Mouse (Mus musculus) embryo, embryonic 10 days (tissue): ENCODE data around the gene Sun2.

Source experiments
- DNase-seq: peaks from one replicate; pipeline ENCODE4 v3.0.0-alpha.2; 2015; ENCODE audit warnings: low spot score

Gene Sun2

DNA sequence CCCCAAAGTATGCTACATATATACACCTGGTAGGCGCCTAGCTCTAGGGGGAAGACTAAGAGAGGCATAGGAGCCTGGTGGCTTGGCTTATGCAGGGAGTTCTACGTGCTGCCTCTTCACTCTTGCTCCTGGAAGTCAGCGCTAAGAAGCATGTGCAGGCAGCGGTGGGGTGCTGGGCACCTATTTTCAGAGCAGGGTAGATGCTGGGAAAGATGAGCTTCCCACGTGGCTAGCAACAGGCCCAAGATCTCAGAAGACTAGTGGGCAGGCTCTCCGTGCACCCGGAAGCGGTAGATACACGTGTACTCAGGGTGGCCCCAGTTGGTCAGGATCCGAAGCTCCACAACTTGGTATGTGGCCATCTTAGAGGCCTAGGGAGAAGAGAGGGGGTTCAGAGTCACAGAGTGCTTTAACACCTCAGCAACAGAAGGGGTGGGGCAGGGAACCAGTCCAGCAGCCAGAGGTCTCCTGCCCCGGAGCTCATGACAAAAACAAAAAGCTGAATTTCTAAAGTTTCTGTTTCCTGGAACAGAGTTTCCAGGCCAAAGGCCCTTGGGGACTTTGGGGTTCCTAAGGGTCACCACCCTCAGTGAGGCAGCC is 17.0 kb downstream of the Sun2 start:
- DNase-seq, result no peak

DNA sequence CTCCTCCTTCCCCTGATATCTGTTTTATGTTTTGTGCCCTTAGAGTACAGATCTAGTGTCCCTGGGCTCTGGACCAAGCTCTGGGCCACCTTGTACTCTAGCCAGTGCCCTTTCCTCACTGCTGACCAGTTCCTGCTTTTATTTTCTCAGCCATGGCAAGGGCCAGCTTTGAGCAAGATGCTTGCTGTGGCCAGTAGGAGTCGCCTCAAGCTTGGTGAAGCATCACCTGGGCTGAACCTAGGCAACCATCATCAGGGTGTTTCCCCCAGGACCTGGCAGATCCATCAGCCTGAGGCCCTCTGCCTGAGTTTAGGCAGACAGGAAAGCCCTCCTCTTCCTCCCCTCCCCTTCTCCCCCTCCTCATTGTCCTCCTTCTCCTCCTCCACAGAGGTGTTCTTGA is 18.9 kb downstream of the Sun2 start:
- DNase-seq, result peak; percentile 38

DNA sequence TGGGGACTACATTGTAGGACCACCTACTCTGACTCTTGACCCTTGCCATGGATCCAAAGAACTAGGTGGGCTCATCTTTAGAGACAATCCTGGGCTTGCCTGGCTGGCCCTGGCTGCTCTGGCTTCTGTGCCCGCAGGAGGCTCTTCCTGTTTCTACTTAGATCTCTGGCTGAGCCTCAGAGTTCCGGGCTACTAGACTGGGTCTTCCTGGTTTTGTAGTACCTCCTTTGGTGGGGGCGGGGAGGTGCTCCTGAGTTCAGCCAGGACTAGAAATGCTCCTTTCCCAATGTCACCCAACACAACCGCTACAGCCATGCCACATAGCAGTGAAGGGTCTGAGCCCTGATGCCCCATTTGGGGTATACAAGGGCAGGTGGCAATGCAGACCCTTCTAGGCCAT is 21.5 kb downstream of the Sun2 start:
- DNase-seq, result no peak

DNA sequence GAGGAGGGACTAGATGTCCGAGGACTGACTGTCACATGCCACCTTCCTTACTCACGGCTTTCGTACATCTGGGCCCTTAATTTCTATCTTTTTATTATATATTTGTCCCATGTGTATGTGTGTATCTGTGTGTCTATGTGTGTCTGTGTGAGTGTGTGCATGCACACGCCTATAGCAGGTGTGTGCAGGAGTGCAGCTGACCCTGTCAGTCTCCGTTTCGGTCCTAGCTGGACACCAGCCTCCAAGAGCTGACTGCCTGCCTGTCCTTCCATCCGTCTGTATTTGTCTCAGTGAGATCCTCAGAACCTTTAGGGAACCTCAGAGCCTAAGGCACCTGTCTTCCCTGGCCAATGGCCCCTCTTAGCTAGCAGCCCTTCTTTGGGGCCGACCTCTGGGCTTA is 22.1 kb downstream of the Sun2 start:
- no peak for DNase-seq

DNA sequence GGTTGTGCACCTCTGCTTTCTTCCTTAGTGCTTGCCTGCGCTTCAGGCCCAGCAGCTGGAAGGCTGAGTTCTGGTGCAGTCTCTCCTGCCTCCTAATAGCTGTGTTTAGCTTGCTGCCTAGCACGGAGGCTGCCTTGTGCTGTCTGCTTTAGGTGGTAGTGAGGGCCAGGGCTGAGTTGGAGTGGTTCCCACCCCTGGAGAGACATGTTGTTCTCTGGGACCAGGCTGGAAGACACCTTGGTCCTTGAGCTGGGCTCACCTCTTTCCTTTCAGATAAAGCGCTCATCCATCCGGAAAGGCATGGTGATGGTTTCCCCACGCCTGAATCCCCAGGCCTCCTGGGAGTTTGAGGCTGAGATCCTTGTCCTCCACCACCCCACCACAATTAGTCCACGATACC is 25.6 kb downstream of the Sun2 start:
- no peak for DNase-seq

DNA sequence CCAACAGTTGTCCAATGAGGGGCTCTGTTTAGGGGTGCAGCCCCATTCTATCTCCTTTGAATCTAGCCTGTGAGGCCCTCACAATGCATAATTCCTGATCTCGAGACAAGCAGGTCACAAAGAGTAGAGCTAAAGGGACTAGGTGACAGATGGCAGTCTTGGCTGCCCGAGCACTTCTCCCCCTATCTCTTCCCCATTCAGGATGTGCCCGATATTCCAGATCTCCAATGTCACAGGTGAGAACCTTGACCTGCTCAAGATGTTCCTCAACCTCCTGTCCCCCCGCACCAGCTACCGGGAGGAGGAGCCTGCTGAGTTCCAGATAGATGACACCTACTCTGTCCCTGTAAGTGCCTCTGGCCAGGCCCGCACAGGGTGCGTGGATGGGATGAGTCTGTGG is 26.7 kb downstream of the Sun2 start:
- no peak for DNase-seq

DNA sequence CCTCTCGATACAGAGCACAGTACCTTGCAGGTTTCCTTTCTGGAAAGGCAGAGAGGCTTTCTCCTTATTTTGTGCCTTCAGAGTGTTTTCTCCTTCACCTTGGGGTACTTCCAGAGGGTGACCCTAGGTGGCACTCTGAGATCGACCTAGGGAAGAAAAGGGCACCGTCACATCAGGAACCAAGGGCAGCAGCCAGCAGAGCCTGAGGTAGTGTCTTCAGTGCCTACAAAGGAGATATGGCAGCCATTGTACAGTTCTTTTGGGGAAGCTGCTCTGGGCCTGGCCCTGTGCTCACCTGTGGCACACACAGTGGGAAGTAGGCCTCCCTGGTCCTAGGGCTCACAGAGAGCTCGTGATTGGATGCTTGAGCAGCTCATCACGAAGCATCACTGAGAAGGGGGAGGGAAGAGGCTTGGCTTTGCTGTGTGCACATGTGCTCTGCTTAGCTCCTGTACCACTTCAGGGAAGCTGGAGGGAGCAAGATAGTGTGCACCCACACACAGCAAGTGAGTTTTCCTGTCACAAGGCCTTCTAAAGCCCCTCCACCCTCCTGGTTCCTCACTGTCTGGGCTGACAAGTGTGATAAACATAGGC is 34.0 kb downstream of the Sun2 start:
- DNase-seq, result no peak

DNA sequence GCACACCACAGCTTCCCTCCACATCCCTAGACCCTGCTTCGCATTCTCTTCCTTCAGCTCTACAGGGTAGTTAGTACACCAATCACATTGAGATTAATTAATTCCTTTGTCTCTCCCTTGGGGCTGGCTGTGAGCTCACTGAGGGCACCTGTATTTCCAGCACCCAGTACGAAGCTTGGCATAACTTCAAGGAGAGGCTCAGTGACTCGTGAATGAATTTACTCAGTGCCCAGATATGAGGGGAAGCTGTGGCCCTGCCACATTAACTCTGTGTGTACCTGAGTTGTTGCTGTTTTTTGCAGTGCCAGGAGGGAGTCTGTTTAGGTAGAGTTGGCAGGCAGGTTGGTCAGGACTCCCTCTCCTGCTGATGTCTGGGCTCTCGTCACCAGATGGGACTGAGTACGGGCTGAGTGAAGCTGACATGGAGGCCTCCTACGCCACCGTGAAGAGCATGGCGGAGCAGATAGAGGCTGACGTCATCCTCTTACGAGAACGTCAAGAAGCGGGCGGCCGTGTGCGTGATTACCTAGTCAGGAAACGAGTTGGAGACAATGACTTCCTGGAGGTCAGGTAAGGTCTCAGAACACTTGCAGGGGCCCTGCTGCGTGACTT is 35.6 kb downstream of the Sun2 start:
- no peak for DNase-seq

GRCm38 (mm10) chr15:79697558-79698187 is 44.7 kb downstream of the Sun2 start:
- no peak for DNase-seq

DNA sequence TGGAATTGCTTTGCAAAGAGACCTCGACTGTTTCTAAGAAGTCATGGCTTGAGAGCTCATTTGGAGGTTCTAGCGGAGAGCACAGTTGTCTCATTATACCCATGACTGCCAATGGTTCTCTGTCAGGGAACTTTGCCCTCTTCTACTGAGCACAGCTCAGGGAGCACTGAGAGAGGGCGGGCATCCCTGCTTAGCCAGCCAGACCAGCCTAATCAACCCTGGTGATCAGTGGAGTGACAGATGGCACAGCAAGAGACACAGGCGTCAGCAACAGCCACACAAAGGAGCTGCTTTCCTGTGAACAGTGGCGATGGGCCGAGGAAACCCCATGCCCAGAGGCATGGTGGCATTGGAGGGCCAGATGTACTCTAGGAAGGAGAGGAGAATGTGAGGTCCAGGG is 45.3 kb downstream of the Sun2 start:
- no peak for DNase-seq

GRCm38 (mm10) chr15:79696508-79696907 is 45.8 kb downstream of the Sun2 start:
- no peak for DNase-seq

- DNase-seq, result no peak
Measured at GRCm38 (mm10) chr15:79695516-79695915, 46.8 kb downstream of the Sun2 start.

GRCm38 (mm10) chr15:79694512-79694911 is 47.8 kb downstream of the Sun2 start:
- DNase-seq, result no peak

DNA sequence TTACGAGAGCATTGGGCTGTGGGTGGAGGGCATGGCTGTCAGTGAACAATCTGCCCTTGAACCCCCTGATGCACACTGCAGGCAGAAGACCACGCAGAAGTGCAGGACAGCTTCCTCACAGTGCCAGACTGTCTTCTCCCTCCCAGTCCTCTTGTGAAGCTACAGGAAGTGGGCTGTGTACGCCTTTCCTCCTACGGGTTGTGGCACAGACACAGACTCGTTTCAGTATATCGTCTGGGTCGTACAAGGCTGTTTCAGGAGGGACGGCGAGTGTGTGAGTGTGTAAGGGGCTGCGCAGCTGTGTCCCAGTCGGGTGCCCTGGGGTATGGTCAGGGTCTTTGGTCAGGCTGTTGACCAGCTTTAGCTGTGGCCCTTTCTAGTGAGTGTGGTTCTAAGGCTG is 48.6 kb downstream of the Sun2 start:
- DNase-seq, result no peak

DNA sequence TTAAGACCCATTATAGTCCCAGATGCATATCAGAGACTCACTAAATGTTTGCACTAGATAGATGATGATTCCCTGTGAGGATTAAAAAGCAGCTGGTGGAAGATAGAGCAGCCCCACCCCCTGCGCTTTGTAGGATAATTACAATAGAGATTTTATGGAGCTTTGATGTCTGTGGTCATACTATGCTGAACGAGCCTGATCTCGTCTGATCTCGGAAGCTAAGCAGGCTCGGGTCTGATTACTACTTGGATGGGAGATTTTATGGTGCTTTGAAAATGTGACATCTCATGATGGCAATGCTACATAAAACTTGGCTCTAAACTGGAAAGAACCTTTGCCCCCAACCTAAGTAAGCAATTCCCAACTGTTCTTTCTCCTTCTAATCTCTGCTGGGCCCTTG is 50.0 kb downstream of the Sun2 start:
- DNase-seq, result no peak

DNA sequence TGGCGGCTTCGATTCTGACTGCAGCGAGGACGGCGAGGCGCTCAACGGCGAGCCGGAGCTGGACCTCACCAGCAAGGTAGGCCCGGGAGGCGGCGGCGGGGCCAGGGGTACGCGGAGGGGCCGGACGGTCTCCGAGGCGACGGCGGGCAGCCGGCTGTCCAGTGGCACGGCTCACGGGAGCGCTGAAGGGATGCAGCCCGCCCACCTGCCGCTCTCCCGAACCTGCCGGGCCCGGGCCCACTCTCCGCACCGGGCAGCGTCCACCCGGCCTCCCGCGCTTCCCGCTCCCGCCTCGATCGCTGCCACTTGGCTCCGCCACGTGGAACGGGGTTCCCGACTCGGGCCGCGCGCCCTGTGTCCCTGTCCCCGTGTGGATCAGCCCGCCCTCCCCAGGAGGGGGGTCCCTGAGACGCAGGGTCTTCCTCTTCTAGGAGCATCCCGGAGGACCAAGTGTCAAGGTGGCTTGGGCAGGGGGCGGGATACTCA is 51.3 kb downstream of the Sun2 start:
- DNase-seq, result no peak

DNA sequence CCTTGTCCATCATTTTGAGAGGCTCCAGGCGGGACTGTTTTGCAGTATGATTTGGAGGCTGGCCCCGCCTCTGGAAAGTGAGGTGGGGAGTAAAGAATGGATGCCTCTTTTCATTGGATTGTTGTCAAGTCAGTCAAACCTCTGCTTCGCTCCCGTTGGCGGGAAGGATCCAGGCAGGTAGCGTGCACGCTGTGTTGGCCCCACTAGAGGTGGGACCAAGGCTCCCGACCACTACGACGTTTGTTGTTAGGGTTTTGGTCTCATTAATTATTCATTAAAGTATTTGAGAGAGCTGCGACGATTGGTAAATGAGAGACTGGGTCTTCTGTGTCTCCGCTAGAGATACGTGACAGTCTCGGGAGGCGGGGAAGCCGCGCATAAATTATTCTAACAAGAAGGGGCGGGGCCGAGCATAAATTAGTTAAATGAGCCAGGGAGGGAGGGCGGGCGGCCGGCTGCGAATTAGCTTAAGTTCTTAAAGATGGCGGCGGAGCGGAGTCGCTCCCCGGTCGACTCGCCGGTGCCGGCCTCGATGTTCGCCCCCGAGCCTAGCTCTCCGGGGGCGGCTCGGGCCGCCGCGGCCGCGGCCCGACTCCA is 51.8 kb downstream of the Sun2 start, which contains the start of gene Gtpbp1:
Gene Gtpbp1, plus strand, starts transcription at position 420 of the 597 bp plus-strand sequence.
- peak; percentile 99 for DNase-seq

DNA sequence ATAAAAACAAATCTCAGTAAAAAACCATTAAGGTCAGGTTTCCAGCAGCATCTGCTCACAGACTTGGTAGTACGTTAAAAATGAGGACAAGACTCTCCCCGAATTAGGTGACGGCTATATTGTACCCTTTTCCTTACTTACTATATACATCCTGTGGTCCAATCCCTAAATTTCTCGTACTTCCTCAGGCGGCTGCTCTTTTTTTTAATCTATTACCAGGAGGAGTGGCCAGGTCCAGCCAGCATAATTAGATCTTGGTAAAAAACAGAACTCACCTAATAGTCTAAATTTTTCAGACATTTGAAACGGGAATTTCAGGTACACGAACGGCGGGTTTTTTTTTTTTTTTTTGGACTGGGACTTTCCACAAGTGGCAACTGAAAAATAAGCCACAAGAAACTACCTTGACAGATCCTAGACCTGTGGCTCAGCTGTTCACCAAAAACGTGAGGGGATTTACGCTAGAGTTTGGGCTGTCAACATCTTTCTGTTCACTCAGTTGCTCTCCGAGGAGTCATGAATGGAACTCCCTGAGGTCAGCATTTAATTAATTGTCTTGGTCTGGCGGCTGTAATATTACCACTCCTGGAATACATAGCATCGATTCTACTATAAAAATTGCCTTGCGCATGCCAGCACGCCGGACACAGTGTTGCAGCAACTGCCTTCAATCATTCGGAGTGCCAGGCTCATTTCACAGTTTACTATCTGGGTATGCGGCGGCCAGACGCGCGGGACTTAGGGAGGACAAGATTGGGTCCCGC is 52.5 kb downstream of the Sun2 start:
- no peak for DNase-seq

- no peak for DNase-seq
Measured at GRCm38 (mm10) chr15:79688268-79688956, 53.9 kb downstream of the Sun2 start.

DNA sequence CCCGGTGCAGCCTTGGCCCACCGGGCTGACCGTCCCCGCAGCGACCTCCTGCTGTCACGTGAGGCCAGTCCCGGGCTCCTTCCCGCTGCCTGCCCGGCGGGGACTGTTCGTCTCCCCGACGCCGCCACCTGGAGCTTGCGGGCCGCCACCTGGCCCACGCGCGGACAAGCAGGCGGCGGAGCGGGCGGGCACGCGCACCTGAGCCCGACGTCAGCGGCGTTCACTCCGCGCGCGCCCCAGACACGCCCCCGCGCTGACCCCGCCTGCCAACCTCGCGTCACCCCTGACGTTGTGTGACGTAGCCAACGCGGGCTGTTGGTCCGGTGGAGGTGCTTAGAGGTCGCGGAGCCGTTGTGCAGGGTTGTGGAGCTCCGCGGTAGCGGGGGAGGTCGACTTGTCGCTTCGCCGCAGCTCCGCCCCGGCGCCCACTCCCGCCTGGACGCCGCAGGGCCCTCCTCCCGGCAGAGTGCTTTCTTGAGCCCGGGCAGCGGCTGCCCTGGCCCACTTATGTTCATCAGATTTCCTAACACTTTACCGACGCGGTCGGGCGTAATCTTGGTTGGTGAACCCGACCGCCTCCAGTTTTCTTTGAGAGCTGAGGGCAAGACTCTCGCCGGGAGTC is 54.6 kb downstream of the Sun2 start, which contains the start of gene Josd1:
Gene Josd1, minus strand, starts transcription at position 274 of the 622 bp plus-strand sequence.
- DNase-seq, result peak; percentile 96

DNA sequence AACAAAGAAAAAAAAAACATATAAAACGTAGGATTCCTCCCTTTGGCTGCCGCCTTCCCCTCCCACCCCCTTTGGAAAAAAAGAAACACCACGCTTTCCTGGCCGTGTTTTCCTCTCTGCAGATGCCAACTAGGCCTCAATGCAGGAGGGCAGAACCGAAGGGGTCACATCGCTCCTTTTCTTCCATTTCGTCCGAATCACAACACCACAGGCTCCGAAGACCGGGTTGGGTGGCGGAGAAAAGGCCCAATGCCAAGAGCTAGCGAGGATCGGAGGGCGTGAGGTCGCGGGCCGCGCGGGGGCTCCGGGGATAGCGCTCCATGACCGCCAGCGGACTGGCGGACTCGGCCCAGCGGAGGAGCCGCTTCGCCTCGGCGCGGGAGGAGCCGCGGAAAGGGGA is 55.2 kb downstream of the Sun2 start:
- peak; percentile 43 for DNase-seq
